Mouse (Mus musculus): ENCODE results near the gene Bad.

Bad gene

GRCm38 (mm10) chr19:6936299-6936698, 5.4 kb upstream of the Bad start:
- DNase-seq (ENCODE audit: low spot score) = no peak

DNA sequence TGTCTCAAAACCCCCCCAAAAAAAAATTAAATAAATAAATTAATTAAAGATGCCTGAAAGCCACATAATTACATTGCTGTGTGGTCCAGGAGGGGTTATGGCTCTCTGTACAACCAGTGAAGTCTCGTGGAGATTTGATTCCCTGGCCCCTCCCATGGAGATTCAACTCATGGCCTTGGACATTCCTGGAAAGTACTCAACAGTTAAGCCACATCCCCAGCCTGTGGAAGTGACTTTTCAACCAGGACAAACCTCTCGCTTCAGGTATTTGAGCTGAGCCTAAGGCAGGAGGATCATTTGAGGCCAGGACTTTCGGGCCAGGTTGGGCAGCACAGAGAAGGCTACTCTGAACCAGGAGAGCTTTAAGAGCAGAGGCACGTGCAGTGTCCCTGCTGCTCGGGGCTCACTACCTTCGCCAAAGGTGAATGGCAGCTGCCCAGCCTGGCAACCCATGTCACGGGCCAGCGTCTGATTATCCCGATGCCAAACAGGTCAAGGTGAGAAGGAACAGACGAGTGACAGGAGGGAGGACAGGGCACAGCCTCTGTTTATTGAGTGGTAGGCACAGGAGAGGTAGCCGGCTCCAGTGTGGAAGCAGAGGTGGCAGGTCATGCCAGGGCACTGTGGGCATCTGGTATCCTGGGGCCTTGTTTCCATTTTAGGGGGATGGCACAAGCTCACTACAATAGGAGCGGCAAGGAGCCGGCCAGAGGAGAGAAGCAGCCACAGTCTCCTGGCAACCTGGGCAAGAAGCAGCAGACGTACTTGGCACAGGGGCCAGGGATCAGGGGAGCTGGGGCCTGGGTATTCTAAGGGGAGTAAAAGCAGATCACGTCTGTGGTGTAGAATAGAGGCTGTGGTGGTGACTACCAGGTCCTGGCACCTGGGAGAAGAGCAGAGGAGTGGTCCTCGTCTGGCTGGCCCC, 3.9 kb upstream of the Bad start:
- no peak for DNase-seq (ENCODE audit: low spot score)

DNA sequence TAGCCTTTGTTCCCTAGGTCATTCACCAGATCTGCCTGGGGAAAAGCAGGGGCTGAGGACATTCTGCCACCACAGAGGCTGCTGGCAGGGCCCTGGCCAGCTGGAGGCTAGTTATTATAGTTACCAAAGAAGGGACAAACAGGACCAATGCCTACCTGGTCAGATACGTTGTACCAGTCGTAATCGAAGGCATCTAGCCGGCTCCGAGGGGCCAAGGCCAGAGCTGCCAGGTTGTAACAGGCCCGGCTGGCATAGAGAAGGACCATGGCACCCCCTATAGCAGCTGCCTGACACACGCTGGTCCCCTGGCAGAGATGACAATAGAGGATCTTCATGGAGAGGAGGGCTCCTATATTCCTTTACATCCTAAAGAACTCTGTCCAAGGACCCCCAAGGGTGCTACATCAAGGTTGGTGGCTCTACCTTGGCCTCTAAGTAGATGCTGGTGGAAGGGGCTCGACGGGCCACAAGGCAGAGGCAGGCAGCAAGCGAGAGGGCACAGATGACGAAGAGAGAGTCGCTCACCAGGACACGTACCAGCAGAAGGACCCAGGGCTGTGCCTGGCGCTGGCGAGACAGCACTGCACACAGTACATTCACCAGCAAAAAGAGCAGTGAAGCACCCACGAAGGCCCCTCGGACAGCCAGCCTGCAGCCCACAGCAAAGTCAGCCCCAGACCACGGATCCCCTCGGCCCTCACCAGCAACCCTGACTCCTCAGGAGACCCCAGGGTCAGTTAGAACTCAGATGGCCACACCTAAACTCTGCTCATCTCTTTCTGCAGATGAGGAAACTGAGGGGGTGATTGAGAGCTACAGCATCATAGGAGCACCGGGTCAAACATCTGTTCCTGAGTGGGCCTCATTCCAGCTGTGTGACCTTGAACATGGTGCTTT, 2.3 kb upstream of the Bad start:
- no peak for DNase-seq (ENCODE audit: low spot score)

- DNase-seq (ENCODE audit: low spot score) = no peak
Measured at GRCm38 (mm10) chr19:6940396-6941351, 987 bp upstream of the Bad start.

DNA sequence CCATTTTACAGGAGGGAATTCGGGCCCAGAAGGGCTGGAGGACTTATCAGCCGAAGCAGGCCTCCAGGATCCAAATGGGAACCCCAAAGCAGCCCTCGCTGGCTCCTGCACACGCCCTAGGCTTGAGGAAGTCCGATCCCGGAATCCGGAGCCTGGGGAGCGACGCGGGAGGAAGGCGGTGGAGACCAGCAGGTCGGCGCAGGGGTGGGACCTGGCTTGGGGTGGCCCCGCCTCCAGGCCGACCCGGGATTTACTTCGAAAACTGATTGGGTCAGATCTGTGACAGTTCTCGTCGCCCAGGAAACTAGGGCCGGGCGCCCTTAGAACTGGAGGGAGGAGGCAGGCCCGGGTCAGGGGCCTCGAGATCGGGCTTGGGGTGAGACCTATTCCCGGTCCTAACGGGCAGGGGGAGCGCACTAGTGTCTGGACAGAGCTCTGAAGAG, 609 bp downstream of the Bad start, which contains the start of gene Gpr137:
Gpr137 (minus strand) TSS at position 232 of the 443 bp plus-strand sequence.
- DNase-seq (ENCODE audit: low spot score) = peak; percentile 91

DNA sequence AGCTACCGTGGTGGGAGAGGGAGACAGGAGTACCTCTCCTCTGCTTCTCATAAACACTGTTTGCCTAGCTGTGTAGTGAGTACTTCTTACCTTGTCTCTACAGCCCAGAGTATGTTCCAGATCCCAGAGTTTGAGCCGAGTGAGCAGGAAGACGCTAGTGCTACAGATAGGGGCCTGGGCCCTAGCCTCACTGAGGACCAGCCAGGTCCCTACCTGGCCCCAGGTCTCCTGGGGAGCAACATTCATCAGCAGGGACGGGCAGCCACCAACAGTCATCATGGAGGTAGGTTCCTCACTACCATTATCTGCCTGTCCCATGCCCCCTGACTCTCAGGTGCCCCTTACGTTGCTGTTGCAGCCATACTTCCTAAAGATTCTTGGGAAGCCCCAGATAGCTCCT, 1.1 kb downstream of the Bad start:
- DNase-seq (ENCODE audit: low spot score) = no peak

- no peak for DNase-seq (ENCODE audit: low spot score)
Measured at GRCm38 (mm10) chr19:6943709-6944108, 2.0 kb downstream of the Bad start.

GRCm38 (mm10) chr19:6947742-6948141, 6.1 kb downstream of the Bad start:
- DNase-seq (ENCODE audit: low spot score) = no peak

DNA sequence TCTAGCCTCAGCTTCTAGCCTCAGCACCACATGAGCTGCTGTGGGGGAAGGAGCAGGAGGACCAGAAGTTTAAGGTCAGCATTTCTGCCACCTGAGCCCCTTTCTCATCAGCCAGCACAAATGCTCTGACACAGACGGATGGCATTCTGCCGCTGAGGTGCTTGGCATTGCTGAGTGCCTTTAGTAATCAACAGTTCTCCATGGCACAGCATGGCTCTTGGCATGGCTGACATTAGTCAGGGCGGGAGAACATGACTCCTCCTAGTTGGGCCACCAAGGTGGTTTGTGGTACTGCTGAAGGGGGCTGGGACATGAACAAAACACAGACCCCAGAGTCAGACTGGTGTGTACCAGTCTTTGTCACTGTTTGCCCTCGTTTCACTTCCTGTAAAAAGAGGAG, 6.5 kb downstream of the Bad start:
- no peak for DNase-seq (ENCODE audit: low spot score)

GRCm38 (mm10) chr19:6949532-6949931, 7.9 kb downstream of the Bad start:
- no peak for DNase-seq (ENCODE audit: low spot score)

DNA sequence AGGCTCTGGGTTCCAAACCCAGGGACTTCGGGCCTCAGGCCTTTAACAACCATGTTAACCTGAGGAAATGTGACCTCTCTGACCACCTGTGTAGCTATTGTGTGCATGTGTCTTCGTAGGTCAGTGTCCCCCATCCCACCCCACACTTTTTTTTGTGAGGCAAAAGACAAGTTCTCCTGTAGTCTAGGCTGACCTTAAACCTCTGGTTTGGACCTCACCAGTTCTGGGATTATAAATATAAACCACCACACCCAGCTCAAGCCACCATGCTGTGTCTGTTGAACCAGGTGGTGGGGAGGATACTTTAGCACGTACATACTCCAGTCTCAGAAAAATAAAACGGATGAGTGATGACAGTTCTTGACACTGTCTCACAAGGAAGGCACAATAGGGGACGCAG, 8.3 kb downstream of the Bad start:
- no peak for DNase-seq (ENCODE audit: low spot score)

DNA sequence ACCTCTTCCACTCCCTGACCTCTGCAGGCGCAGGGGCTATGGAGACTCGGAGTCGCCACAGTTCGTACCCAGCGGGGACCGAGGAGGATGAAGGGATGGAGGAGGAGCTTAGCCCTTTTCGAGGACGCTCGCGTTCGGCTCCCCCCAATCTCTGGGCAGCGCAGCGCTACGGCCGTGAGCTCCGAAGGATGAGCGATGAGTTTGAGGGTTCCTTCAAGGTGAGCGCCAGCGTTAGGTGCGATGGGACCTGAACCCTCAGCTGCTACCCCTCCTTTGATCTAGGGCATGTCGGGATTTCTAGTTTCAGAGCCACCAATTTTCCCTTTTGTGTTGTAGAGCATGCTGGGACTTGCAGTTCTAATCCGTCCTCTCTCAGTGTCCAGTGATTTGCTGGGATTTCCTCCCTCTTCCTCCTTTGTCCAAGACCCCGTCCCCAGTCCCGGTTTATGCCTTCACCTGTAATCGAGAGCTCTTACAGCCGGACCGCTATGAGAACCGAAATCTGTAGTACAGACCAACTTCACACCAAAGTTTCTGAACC, 9.0 kb downstream of the Bad start:
- DNase-seq (ENCODE audit: low spot score) = no peak

DNA sequence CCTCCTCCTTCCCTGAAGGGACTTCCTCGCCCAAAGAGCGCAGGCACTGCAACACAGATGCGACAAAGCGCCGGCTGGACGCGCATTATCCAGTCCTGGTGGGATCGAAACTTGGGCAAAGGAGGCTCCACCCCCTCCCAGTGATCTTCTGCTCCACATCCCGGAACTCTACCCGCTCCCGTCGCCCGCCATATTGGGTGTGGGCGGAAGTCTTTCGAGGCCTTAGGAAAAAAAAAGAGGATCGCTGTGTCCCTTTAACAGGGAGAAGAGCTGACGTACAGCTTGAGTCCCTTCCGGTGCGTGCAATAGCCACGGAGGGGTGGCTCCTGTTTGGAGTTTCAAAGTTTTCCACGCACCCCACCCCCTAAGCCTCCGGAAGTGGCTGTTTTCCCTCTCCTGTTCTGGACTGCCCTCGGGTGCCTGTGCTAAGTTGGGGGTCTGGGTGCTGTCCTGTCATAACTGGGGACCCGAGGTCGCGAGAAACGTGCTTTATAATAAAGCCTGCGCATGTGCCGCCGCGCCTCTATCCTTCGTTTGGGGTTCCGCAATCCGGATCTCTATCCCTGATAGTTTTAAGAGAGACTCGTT, 9.8 kb downstream of the Bad start:
- peak; percentile 89 for DNase-seq (ENCODE audit: low spot score)

DNA sequence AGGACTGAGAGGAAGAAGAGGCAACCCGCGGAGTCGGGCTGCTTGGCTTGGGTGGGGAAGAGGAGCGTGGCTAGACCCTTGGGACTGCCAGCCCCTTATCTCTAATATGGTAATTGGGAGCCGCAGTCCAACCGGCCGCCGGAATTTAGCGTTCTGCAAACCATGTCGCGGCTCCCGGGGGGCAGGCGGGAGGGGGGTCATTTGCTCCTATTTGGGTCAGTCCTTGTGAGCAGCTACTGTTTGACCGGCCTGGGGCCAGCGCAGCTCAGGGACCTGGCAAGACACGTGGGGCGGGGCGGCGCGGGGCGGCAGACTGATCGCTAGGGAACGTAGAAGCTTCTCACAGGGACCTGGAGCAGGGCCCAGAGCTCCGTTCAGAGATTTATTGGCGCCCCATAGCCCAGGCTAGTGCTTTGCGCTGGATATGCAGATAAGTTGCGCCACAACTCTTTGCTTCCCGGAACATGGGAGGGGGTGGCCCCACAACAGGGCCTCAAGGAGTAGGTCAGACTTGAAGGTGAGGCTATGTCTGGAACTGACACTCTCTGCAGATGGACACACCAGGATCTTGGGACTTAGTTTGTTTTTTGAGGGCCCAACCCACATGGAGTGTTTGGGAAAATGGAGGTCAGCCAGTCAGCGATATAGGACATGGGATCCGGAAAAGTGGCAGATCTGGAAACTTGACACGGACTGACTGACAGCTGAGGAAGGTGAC, 10.5 kb downstream of the Bad start:
- peak; percentile 68 for DNase-seq (ENCODE audit: low spot score)

- DNase-seq (ENCODE audit: low spot score) = no peak
Measured at GRCm38 (mm10) chr19:6952712-6953037, 11.0 kb downstream of the Bad start.

- DNase-seq (ENCODE audit: low spot score) = no peak
Measured at GRCm38 (mm10) chr19:6954046-6954445, 12.4 kb downstream of the Bad start.

DNA sequence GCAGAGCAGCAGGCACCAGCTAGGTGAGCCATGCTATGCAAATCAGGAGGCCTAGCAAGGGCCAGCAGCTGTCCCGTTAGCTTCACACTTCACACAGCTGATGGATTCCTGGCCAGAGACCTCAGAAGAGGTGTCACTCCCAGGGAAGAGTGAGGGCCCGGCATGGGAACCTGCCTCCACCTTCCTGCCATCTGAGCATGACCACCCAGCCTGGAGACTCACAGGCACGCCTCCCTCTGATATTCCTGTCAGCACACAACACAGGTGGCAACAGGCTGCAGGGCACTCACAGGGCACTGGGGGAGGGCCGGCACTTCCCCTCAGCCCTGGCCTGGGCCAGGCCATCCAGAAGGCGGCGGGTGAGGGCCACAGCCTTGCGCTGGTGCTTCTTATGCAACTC, 13.8 kb downstream of the Bad start:
- DNase-seq (ENCODE audit: low spot score) = no peak

DNA sequence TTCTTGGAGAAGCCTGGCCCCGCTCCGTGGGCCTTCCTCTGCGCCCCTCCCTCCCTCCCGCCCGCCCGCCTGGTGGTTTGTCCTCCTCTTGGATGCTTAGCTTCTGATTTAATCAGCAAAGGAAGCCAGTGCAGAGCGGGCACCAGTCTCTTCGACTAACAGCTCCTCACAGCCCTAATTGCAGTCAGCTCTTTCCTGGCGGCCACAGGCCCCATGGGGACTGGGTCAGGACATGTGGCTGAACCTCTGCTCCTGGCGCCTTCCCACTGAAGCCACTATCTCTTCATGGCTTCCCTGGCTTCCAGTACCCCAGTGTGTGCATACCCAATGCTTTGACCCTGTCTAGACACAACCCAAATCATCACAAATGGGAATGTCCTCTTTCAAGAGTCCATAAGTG, 14.8 kb downstream of the Bad start:
- no peak for DNase-seq (ENCODE audit: low spot score)

GRCm38 (mm10) chr19:6968491-6969271, 27.0 kb downstream of the Bad start:
- no peak for DNase-seq (ENCODE audit: low spot score)

- no peak for DNase-seq (ENCODE audit: low spot score)
Measured at GRCm38 (mm10) chr19:6969291-6969664, 27.6 kb downstream of the Bad start.

Measured in ovary, postnatal 14 days (tissue).